Mouse (Mus musculus) kidney, postnatal 10 days (tissue): Measurements from ENCODE around the gene Rab7b.
A peak's percentile ranks its signal among the peaks of the same experiment; 100 is the strongest.

Experiments used
- DNase-seq: peaks from one replicate; pipeline ENCODE4 v3.0.0; 2021; ENCODE audit warnings: mixed read lengths

The Rab7b gene

GRCm38 (mm10) chr1:131688475-131688874 is at the start of gene Rab7b:
Rab7b (plus strand) TSS chr1:131688695.
- DNase-seq, result peak; percentile 60

- no peak for DNase-seq
These were observed 48.4 kb upstream of the Rab7b start for GRCm38 (mm10) chr1:131640062-131640461.

- no peak for DNase-seq
These were observed 46.9 kb upstream of the Rab7b start for GRCm38 (mm10) chr1:131641565-131641964.

- DNase-seq, result no peak
These were observed 46.2 kb upstream of the Rab7b start for GRCm38 (mm10) chr1:131642251-131642650.

- no peak for DNase-seq
These were observed 35.6 kb upstream of the Rab7b start for GRCm38 (mm10) chr1:131652670-131653443.

GRCm38 (mm10) chr1:131655601-131656000 is 32.9 kb upstream of the Rab7b start:
- DNase-seq, result no peak

- peak; percentile 95 for DNase-seq
These were observed 30.5 kb upstream of the Rab7b start for GRCm38 (mm10) chr1:131657945-131658354.

- DNase-seq, result no peak
These were observed 28.9 kb upstream of the Rab7b start for GRCm38 (mm10) chr1:131659512-131660085.

GRCm38 (mm10) chr1:131660266-131660665 is 28.2 kb upstream of the Rab7b start:
- no peak for DNase-seq

- no peak for DNase-seq
These were observed 27.6 kb upstream of the Rab7b start for GRCm38 (mm10) chr1:131660716-131661472.

GRCm38 (mm10) chr1:131661749-131662148 is 26.7 kb upstream of the Rab7b start:
- DNase-seq, result no peak

GRCm38 (mm10) chr1:131663286-131663995 is 25.1 kb upstream of the Rab7b start:
- no peak for DNase-seq

GRCm38 (mm10) chr1:131664136-131664535 is 24.4 kb upstream of the Rab7b start:
- DNase-seq, result no peak

GRCm38 (mm10) chr1:131665886-131666285 is 22.6 kb upstream of the Rab7b start:
- DNase-seq, result no peak

GRCm38 (mm10) chr1:131671113-131671512 is 17.4 kb upstream of the Rab7b start:
- no peak for DNase-seq

- DNase-seq, result no peak
These were observed 16.1 kb upstream of the Rab7b start for GRCm38 (mm10) chr1:131672361-131672760.

- DNase-seq, result no peak
These were observed 8.9 kb upstream of the Rab7b start for GRCm38 (mm10) chr1:131679644-131680043.

- DNase-seq, result no peak
These were observed 756 bp upstream of the Rab7b start for GRCm38 (mm10) chr1:131687739-131688138.

GRCm38 (mm10) chr1:131689016-131689415 is 521 bp downstream of the Rab7b start:
- no peak for DNase-seq

- DNase-seq, result no peak
These were observed 1.4 kb downstream of the Rab7b start for GRCm38 (mm10) chr1:131689899-131690298.

GRCm38 (mm10) chr1:131690435-131690834 is 1.9 kb downstream of the Rab7b start:
- peak; percentile 63 for DNase-seq

- DNase-seq, result no peak
These were observed 2.9 kb downstream of the Rab7b start for GRCm38 (mm10) chr1:131691356-131691755.

- DNase-seq, result no peak
These were observed 6.8 kb downstream of the Rab7b start for GRCm38 (mm10) chr1:131695308-131695707.
